Mouse (Mus musculus): Measurements from ENCODE around the gene Fam149a. TPM values are rescaled to one million over a fixed set of nuclear protein-coding genes. Genes with fewer than 3 reads are reported as not detected.
A peak's percentile ranks its signal among the peaks of the same experiment; 100 is the strongest.

Gene Fam149a
- total and polyA plus RNA-seq, 2 experiments = 8.3 to 10.7 TPM

DNA sequence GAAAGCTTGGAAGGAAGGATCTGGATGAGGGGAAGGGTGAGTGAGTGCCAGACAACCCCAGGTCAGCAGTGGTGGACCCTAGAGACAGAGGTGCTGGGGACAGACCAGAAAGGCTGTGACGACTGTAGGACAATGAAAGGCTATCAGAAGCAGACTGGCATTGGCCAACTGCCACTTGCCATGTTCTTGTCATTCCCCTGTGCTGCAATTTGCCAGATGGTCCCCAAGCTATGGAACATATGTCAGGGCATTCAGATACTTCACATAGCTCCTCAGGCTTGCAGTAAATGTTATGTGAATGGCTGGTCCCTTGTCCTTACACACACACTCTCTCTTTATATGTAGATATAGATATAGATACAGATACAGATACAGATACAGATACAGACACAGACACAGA lies 1.2 kb upstream of the Fam149a start:
- H3K27me3 ChIP-seq (ENCODE audit: control insufficient read depth, insufficient read depth, low read length) = peaks cover 10% of the 10 kb centered on the region
- no peak overlapping the region for H3K9ac ChIP-seq (ENCODE audit: low read depth, low read length)
- DNase-seq (ENCODE audit: extremely low read depth, low read depth, low spot score) = no peak
- H3K36me3 ChIP-seq (ENCODE audit: control insufficient read depth, insufficient read depth, low read length) = no peaks in the 10 kb centered on the region
- no peak overlapping the region for H3K4me3 ChIP-seq (ENCODE audit: insufficient read depth, low read depth, low read length)
- no peaks in the 10 kb centered on the region for H3K79me2 ChIP-seq (ENCODE audit: control insufficient read depth, insufficient read depth, low read length)
- no peak overlapping the region for H3K27ac ChIP-seq (replicated peaks; ENCODE audit: insufficient read depth, low read depth, low read length)
- H3K4me1 ChIP-seq (ENCODE audit: control insufficient read depth, insufficient read depth, low read length) = no peaks in the 10 kb centered on the region
- 77% methylated on average over 1 of the region's 1 CpGs for WGBS
- TF ChIP-seq POLR2A (IDR thresholded peaks at IDR 0.05; ENCODE audit: extremely low read depth, insufficient read depth, low read length) (no peak), CTCF (IDR thresholded peaks at IDR 0.05; ENCODE audit: low read depth, low read length) (no peak)

GRCm38 (mm10) chr8:45381075-45381962 lies 772 bp downstream of the Fam149a start:
- Histone ChIP-seq H3K36me3 (ENCODE audit: control insufficient read depth, insufficient read depth, low read length) (no peaks in the 10 kb centered on the region), H3K27ac (replicated peaks; ENCODE audit: insufficient read depth, low read depth, low read length) (no peak overlapping the region), H3K79me2 (ENCODE audit: control insufficient read depth, insufficient read depth, low read length) (no peaks in the 10 kb centered on the region), H3K9ac (ENCODE audit: low read depth, low read length) (no peak overlapping the region), H3K4me3 (ENCODE audit: insufficient read depth, low read depth, low read length) (no peak overlapping the region), H3K4me1 (ENCODE audit: control insufficient read depth, insufficient read depth, low read length) (no peaks in the 10 kb centered on the region), H3K27me3 (ENCODE audit: control insufficient read depth, insufficient read depth, low read length) (peaks cover 10% of the 10 kb centered on the region)
- DNase-seq (ENCODE audit: extremely low read depth, low read depth, low spot score) = no peak
- TF ChIP-seq POLR2A (IDR thresholded peaks at IDR 0.05; ENCODE audit: extremely low read depth, insufficient read depth, low read length) (no peak), CTCF (IDR thresholded peaks at IDR 0.05; ENCODE audit: low read depth, low read length) (no peak)
- WGBS = 6% methylated on average over 38 of the region's 38 CpGs

DNA sequence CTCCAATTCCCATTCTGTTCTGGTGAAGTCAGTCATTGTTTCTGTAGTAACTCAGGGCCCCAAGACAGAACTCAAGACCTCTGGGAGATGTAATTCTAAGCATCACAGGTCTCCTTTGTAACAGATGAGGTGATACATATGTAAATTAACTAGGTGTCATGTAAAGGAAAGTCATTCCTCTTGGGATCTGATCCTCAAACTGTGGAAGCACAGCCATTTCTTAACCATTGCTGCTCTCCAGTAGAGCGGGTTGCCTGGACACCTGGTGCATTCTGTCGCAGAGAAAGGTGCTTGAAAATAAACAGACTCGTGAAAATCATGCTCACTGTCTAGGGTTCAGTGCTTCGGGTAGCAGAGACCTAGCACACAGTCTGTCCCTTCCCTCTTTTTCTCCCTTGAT lies 1.5 kb downstream of the Fam149a start:
- H3K4me3 ChIP-seq (ENCODE audit: insufficient read depth, low read depth, low read length) = no peak overlapping the region
- no peaks in the 10 kb centered on the region for H3K4me1 ChIP-seq (ENCODE audit: control insufficient read depth, insufficient read depth, low read length)
- TF ChIP-seq CTCF (IDR thresholded peaks at IDR 0.05; ENCODE audit: low read depth, low read length) = no peak
- H3K9ac ChIP-seq (ENCODE audit: low read depth, low read length) = no peak overlapping the region
- no peak for DNase-seq (ENCODE audit: extremely low read depth, low read depth, low spot score)
- no peaks in the 10 kb centered on the region for H3K36me3 ChIP-seq (ENCODE audit: control insufficient read depth, insufficient read depth, low read length)
- no peak overlapping the region for H3K27ac ChIP-seq (replicated peaks; ENCODE audit: insufficient read depth, low read depth, low read length)
- WGBS = 43% methylated on average over 4 of the region's 4 CpGs
- H3K27me3 ChIP-seq (ENCODE audit: control insufficient read depth, insufficient read depth, low read length) = peaks cover 10% of the 10 kb centered on the region
- H3K79me2 ChIP-seq (ENCODE audit: control insufficient read depth, insufficient read depth, low read length) = no peaks in the 10 kb centered on the region

DNA sequence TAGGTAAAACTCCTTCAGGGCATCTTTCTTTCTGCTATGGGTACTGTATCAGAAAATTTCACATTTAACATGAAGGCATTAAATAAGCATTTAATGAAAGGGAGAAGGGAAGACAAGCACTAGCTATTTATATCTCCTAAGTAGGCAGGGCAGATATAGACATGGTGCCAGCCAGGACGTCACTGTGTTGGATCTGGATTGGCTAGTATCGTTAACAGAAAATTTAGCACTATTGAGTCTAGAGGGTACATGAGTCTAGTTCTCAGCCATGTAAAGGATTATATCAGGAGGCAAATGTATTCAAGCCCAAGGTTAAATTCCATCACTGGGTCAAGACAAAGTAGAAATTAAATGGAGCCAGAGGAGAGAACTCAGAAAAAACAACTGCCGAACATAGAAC lies 8.0 kb downstream of the Fam149a start:
- TF ChIP-seq POLR2A (IDR thresholded peaks at IDR 0.05; ENCODE audit: extremely low read depth, insufficient read depth, low read length) (no peak), CTCF (IDR thresholded peaks at IDR 0.05; ENCODE audit: low read depth, low read length) (no peak)
- no peaks in the 10 kb centered on the region for H3K36me3 ChIP-seq (ENCODE audit: control insufficient read depth, insufficient read depth, low read length)
- 89% methylated on average over 3 of the region's 3 CpGs for WGBS

GRCm38 (mm10) chr8:45367154-45367553 lies 14.9 kb downstream of the Fam149a start:
- Histone ChIP-seq H3K27me3 (ENCODE audit: control insufficient read depth, insufficient read depth, low read length) (no peaks in the 10 kb centered on the region), H3K9ac (ENCODE audit: low read depth, low read length) (no peak overlapping the region), H3K79me2 (ENCODE audit: control insufficient read depth, insufficient read depth, low read length) (no peaks in the 10 kb centered on the region), H3K36me3 (ENCODE audit: control insufficient read depth, insufficient read depth, low read length) (no peaks in the 10 kb centered on the region), H3K4me1 (ENCODE audit: control insufficient read depth, insufficient read depth, low read length) (peaks cover 2% of the 10 kb centered on the region; the same call in 1 of the 2 replicates), H3K27ac (replicated peaks; ENCODE audit: insufficient read depth, low read depth, low read length) (no peak overlapping the region), H3K4me3 (ENCODE audit: insufficient read depth, low read depth, low read length) (no peak overlapping the region)
- no peak for DNase-seq (ENCODE audit: extremely low read depth, low read depth, low spot score)
- WGBS = 91% methylated on average over 1 of the region's 1 CpGs
- TF ChIP-seq CTCF (IDR thresholded peaks at IDR 0.05; ENCODE audit: low read depth, low read length) (no peak), POLR2A (IDR thresholded peaks at IDR 0.05; ENCODE audit: extremely low read depth, insufficient read depth, low read length) (no peak)

More for the DNA sequence above, 8.0 kb downstream of the Fam149a start:
- no peak for DNase-seq (ENCODE audit: extremely low read depth, low read depth, low spot score)
- Histone ChIP-seq H3K27me3 (ENCODE audit: control insufficient read depth, insufficient read depth, low read length) (no peaks in the 10 kb centered on the region), H3K4me1 (ENCODE audit: control insufficient read depth, insufficient read depth, low read length) (no peaks in the 10 kb centered on the region), H3K27ac (replicated peaks; ENCODE audit: insufficient read depth, low read depth, low read length) (no peak overlapping the region), H3K9ac (ENCODE audit: low read depth, low read length) (no peak overlapping the region), H3K4me3 (ENCODE audit: insufficient read depth, low read depth, low read length) (no peak overlapping the region), H3K79me2 (ENCODE audit: control insufficient read depth, insufficient read depth, low read length) (no peaks in the 10 kb centered on the region)

DNA sequence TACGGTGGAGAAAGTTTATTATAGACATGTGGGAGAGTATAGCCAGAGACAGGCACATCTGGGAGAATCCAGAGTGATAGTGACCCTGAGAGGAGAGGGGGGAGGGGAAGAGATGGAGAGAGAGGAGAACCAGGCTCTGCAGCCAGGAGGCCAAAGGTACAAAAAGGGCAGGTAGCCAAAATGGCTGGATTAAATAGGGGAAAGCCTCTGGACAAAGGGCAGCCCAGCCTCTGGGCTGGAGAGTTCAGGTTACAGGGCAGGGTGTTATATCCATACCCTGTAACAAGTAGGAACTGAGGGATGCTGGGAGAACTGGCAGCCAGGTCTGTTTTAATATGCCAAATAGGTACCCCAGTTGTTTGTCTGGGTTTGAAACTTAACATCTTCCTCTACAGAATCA lies 18.9 kb downstream of the Fam149a start:
- H3K4me3 ChIP-seq (ENCODE audit: insufficient read depth, low read depth, low read length) = no peak overlapping the region
- no peak overlapping the region for H3K9ac ChIP-seq (ENCODE audit: low read depth, low read length)
- H3K36me3 ChIP-seq (ENCODE audit: control insufficient read depth, insufficient read depth, low read length) = no peaks in the 10 kb centered on the region
- peaks cover 2% of the 10 kb centered on the region; the same call in 1 of the 2 replicates for H3K4me1 ChIP-seq (ENCODE audit: control insufficient read depth, insufficient read depth, low read length)
- no peaks in the 10 kb centered on the region for H3K79me2 ChIP-seq (ENCODE audit: control insufficient read depth, insufficient read depth, low read length)
- H3K27ac ChIP-seq (replicated peaks; ENCODE audit: insufficient read depth, low read depth, low read length) = no peak overlapping the region
- WGBS = 25% methylated on average over 1 of the region's 1 CpGs
- H3K27me3 ChIP-seq (ENCODE audit: control insufficient read depth, insufficient read depth, low read length) = no peaks in the 10 kb centered on the region
- TF ChIP-seq CTCF (IDR thresholded peaks at IDR 0.05; ENCODE audit: low read depth, low read length) (no peak), POLR2A (IDR thresholded peaks at IDR 0.05; ENCODE audit: extremely low read depth, insufficient read depth, low read length) (no peak)
- peak; percentile 72 for DNase-seq (ENCODE audit: extremely low read depth, low read depth, low spot score)
